13 mouse cellular contexts compared by ENCODE assay signal in the genomic region with DNA sequence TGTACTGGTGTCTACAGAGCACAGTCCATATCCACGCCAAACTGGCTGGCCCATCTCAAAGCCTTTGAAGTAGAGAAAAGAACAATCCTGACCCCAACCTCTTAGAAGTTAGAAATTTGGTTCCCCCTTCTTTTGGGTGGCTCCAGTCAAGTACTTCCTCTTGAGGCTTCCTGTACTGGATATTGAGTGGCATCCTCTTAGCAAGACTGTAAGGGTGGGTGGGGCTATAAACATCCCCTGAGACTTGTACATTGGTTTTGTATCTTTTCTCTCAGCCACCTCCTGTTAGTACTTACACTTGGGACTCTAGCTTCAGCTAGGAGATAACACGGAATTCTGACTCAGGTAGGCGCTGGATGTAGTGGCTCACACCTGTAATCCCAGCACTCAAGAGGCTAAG. TPM values are rescaled to one million over a fixed set of nuclear protein-coding genes. Genes with fewer than 3 reads are reported as not detected.
DNase-seq lines count a peak whose midpoint lies in the region; ATAC-seq and TF ChIP-seq lines count a peak whose summit lies in the region.
"Had no signal": no experiment of that assay in that cellular context is flagged by ENCODE, and none has a peak within 500 bp of the region (broad histone marks: within the 10 kb centered on the region; RNA-seq: fewer than 3 reads in every experiment).

No protein-coding gene starts in this region.

- DNase-seq in forebrain, postnatal 0 days: no peak
- DNase-seq in A20 (ENCODE audit: low read depth, low spot score): peak; percentile 43
- no peak for DNase-seq in frontal cortex, postnatal 14 days (ENCODE audit: low spot score in 2 of 2)
- DNase-seq in neural tube, embryonic 10.5 days (ENCODE audit: extremely low spot score, low spot score): no peak
- DNase-seq in ovary, postnatal 14 days (ENCODE audit: low spot score): no peak

- H3K27me3 ChIP-seq in forebrain, embryonic 13.5 days: no peaks in the 10 kb centered on the region
- no peaks in the 10 kb centered on the region for H3K27me3 ChIP-seq in forebrain, postnatal 0 days (ENCODE audit: insufficient read depth, low read length)

- no peak for TF ChIP-seq CTCF in forebrain, postnatal 0 days (IDR thresholded peaks at IDR 0.05; ENCODE audit: low read depth)

- peak overlapping the region; percentile 42 for H3K4me2 ChIP-seq in forebrain, embryonic 13.5 days
- H3K4me2 ChIP-seq in forebrain, postnatal 0 days (ENCODE audit: low read depth): no peak overlapping the region

- no peak overlapping the region for H3K4me3 ChIP-seq in forebrain, embryonic 13.5 days
- H3K4me3 ChIP-seq in forebrain, postnatal 0 days (ENCODE audit: low read depth, low read length): no peak overlapping the region
- H3K4me3 ChIP-seq: embryonic facial prominence, embryonic 10.5 days; heart, embryonic 10.5 days; megakaryocyte, embryonic 14.5 days; myocyte had no signal

- no peaks in the 10 kb centered on the region for H3K36me3 ChIP-seq in forebrain, embryonic 13.5 days (ENCODE audit: poor library complexity, severe bottlenecking)
- no peaks in the 10 kb centered on the region for H3K36me3 ChIP-seq in forebrain, postnatal 0 days (ENCODE audit: insufficient read depth)
- H3K36me3 ChIP-seq: embryonic facial prominence, embryonic 10.5 days; heart, embryonic 10.5 days had no signal

- 85% methylated on average over 3 of the region's 3 CpGs for WGBS in forebrain, embryonic 13.5 days
- 93% methylated on average over 3 of the region's 3 CpGs for WGBS in forebrain, postnatal 0 days

- no peak overlapping the region for H3K9ac ChIP-seq in forebrain, embryonic 13.5 days
- H3K9ac ChIP-seq in forebrain, postnatal 0 days: no peak overlapping the region

- no peaks in the 10 kb centered on the region for H3K9me3 ChIP-seq in forebrain, embryonic 13.5 days (replicated peaks)
- no peaks in the 10 kb centered on the region for H3K9me3 ChIP-seq in forebrain, postnatal 0 days (ENCODE audit: low read length)
- H3K9me3 ChIP-seq: embryonic facial prominence, embryonic 10.5 days; heart, embryonic 10.5 days; megakaryocyte, embryonic 14.5 days had no signal

- no peak for ATAC-seq in forebrain, embryonic 13.5 days
- no peak for ATAC-seq in forebrain, postnatal 0 days
- ATAC-seq in activated CD4-positive, CD25-positive, alpha-beta regulatory T cell, adult 4 months: peak; percentile 70
- ATAC-seq in megakaryocyte progenitor cell, adult 5-6 weeks (replicated peaks; ENCODE audit: poor library complexity): peak; percentile 78

- peak overlapping the region; percentile 85 for H3K27ac ChIP-seq in forebrain, embryonic 13.5 days
- no peak overlapping the region for H3K27ac ChIP-seq in forebrain, postnatal 0 days (ENCODE audit: low read depth, low read length)
- H3K27ac ChIP-seq: embryonic facial prominence, embryonic 10.5 days; heart, embryonic 10.5 days had no signal

- H3K4me1 ChIP-seq in forebrain, embryonic 13.5 days: peaks cover 75% of the 10 kb centered on the region
- H3K4me1 ChIP-seq in forebrain, postnatal 0 days (ENCODE audit: insufficient read depth): peaks cover 35% of the 10 kb centered on the region

RNA-seq across cellular contexts. Expression of a gene that starts 5.7 kb away (rescaled TPM):
- 32.1 and 39.5 TPM in 2 replicates for polyA plus RNA-seq in forebrain, embryonic 13.5 days (2015; fragmentation: Nextera tagmentation; extraction: Ambion mirVana)
- total RNA-seq in forebrain, postnatal 0 days (2014; rRNA removed): 24.4 and 26.4 TPM in 2 replicates
- polyA plus RNA-seq in forebrain, postnatal 0 days (2015; fragmentation: Nextera tagmentation; extraction: Ambion mirVana): 6.7 and 10.2 TPM in 2 replicates
- polyA plus RNA-seq in activated CD4-positive, CD25-positive, alpha-beta regulatory T cell, adult 4 months (2017; shearing (Covaris generic)): 1 to 10 TPM; 4.9 to 6.1 TPM
- total RNA-seq in megakaryocyte progenitor cell, adult 5-6 weeks (2015): 7.0 and 9.2 TPM in 2 replicates
- total RNA-seq in megakaryocyte progenitor cell, adult 5-6 weeks (2017): 12.3 and 12.5 TPM in 2 replicates

RNA-seq across cellular contexts. Expression of a gene that starts 8.6 kb away (rescaled TPM):
- polyA plus RNA-seq in forebrain, embryonic 13.5 days (2015; fragmentation: Nextera tagmentation; extraction: Ambion mirVana): 0.08 and 0.10 TPM in 2 replicates
- not detected in 2 replicates for total RNA-seq in forebrain, postnatal 0 days (2014; rRNA removed)
- polyA plus RNA-seq in forebrain, postnatal 0 days (2015; fragmentation: Nextera tagmentation; extraction: Ambion mirVana): 0.13 TPM in 2 replicates
- polyA plus RNA-seq in activated CD4-positive, CD25-positive, alpha-beta regulatory T cell, adult 4 months (2017; shearing (Covaris generic)): under 1 TPM; 0.15 TPM
- total RNA-seq in megakaryocyte progenitor cell, adult 5-6 weeks (2015): not detected in 2 replicates
- total RNA-seq in megakaryocyte progenitor cell, adult 5-6 weeks (2017): not detected in 2 replicates
- polyA plus RNA-seq: embryonic facial prominence, embryonic 10.5 days; limb, embryonic 14.5 days; myocyte had no signal

RNA-seq across cellular contexts. Expression of a gene that starts 40.9 kb away (rescaled TPM):
- polyA plus RNA-seq in forebrain, embryonic 13.5 days (2015; fragmentation: Nextera tagmentation; extraction: Ambion mirVana): 184 and 193 TPM in 2 replicates
- 25.3 and 29.9 TPM in 2 replicates for total RNA-seq in forebrain, postnatal 0 days (2014; rRNA removed)
- 77.2 and 83.1 TPM in 2 replicates for polyA plus RNA-seq in forebrain, postnatal 0 days (2015; fragmentation: Nextera tagmentation; extraction: Ambion mirVana)
- 100 to 1,000 TPM; 109 to 114 TPM for polyA plus RNA-seq in activated CD4-positive, CD25-positive, alpha-beta regulatory T cell, adult 4 months (2017; shearing (Covaris generic))
- total RNA-seq in megakaryocyte progenitor cell, adult 5-6 weeks (2015): 155 and 183 TPM in 2 replicates
- 98.6 and 141 TPM in 2 replicates for total RNA-seq in megakaryocyte progenitor cell, adult 5-6 weeks (2017)

Comparison
In these comparisons a context has a peak if more than half of its experiments do, and no peak if none do; other contexts are left out.
1. ATAC-seq: peak in activated CD4-positive, CD25-positive, alpha-beta regulatory T cell, adult 4 months (single experiment) and megakaryocyte progenitor cell, adult 5-6 weeks (single experiment); none in forebrain, embryonic 13.5 days (single experiment) and forebrain, postnatal 0 days (single experiment).